12 mouse cellular contexts compared by ENCODE assay signal in genomic region chr1:93693502-93693901, GRCm38 (mm10). TPM values are rescaled to one million over a fixed set of nuclear protein-coding genes. Genes with fewer than 3 reads are reported as not detected.
"Had no signal": no experiment of that assay in that cellular context is flagged by ENCODE, and none has a peak within 500 bp of the region (broad histone marks: within the 10 kb centered on the region; RNA-seq: fewer than 3 reads in every experiment).

No protein-coding gene starts in this region.

- H3K4me1 ChIP-seq: midbrain, embryonic 12.5 days; neural tube, embryonic 13.5 days had no signal

- H3K27me3 ChIP-seq: limb, embryonic 13.5 days; liver, embryonic 13.5 days; midbrain, embryonic 12.5 days; neural tube, embryonic 13.5 days had no signal

- H3K4me2 ChIP-seq: limb, embryonic 13.5 days; liver, embryonic 13.5 days; midbrain, embryonic 12.5 days; neural tube, embryonic 13.5 days had no signal

- H3K9me3 ChIP-seq: limb, embryonic 13.5 days; liver, embryonic 13.5 days; midbrain, embryonic 12.5 days; neural tube, embryonic 13.5 days had no signal

- DNase-seq: left cerebral cortex, postnatal 4 days; liver, embryonic 13.5 days; lung, adult 18-20 months; right cerebral cortex, postnatal 14 days; thymus, postnatal 4 days had no signal

- ATAC-seq: inflammation-experienced regulatory T-cells, adult 6 months; midbrain, embryonic 16.5 days had no signal

- H3K36me3 ChIP-seq: liver, embryonic 13.5 days had no signal

- H3K4me3 ChIP-seq: layer of hippocampus, adult 2 months; limb, embryonic 13.5 days; liver, embryonic 13.5 days; midbrain, embryonic 12.5 days; neural tube, embryonic 13.5 days had no signal

- H3K9ac ChIP-seq: limb, embryonic 13.5 days; liver, embryonic 13.5 days; midbrain, embryonic 12.5 days; neural tube, embryonic 13.5 days had no signal

- H3K27ac ChIP-seq: layer of hippocampus, adult 2 months; limb, embryonic 13.5 days; liver, embryonic 13.5 days; midbrain, embryonic 12.5 days; neural tube, embryonic 13.5 days had no signal

RNA-seq across cellular contexts. Expression of gene Bok, which starts 8.0 kb away (rescaled TPM):
- total RNA-seq: megakaryocyte-erythroid progenitor cell, adult 5-6 weeks had no signal
- polyA plus RNA-seq: inflammation-experienced regulatory T-cells, adult 6 months had no signal
